Mouse (Mus musculus) spleen, postnatal 14 days (tissue): Measurements from ENCODE around the gene Arpc5.

ENCODE experiments used
- DNase-seq, 2 experiments: peaks; one replicate each; pipeline ENCODE4 v3.0.0; 2021 to 2022; ENCODE audit warnings: low spot score in 2 of 2

Gene Arpc5

DNA sequence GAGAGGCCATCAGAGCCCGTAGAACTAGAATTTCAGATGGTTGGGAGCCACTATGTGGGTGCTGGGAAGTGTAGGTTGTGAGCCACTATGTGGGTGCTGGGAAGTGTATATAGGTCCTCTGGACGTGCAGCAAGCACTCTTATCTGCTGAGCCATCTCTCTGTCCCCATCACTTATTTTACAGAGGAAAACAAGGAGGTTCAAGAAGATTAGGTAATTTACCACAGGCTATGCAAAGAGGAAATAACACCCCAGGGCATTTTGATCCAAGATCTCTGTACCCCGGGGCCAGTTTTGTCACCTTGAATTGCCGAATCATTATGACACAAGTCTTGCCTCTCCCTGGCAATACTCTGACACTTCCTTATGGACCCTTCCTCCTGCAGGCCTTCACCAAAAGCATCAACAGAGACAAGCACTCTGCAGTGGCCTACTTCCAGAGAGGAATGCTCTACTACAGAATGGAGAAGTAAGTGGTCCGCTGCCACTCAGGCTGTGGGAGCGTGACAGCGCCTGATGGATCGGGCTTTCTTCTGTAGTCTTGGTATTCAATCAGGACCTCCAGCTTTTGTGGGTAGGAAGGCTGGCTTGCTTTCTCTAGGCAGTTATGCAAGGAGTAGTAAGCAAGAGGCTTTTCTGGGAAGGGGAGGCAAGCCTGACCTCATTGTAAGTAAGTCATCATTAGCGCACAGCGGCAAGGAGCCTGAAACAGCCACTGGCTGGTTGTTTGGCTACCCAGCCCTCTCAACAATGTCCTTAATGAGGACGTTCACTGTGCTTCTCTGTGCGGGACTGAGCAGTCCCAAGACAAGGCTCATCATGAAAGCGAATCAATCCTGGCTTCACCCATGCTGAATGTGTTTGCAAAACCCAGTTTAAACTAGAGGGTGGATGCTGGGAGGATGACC is 44.4 kb downstream of the Arpc5 start:
- no peak for DNase-seq

DNA sequence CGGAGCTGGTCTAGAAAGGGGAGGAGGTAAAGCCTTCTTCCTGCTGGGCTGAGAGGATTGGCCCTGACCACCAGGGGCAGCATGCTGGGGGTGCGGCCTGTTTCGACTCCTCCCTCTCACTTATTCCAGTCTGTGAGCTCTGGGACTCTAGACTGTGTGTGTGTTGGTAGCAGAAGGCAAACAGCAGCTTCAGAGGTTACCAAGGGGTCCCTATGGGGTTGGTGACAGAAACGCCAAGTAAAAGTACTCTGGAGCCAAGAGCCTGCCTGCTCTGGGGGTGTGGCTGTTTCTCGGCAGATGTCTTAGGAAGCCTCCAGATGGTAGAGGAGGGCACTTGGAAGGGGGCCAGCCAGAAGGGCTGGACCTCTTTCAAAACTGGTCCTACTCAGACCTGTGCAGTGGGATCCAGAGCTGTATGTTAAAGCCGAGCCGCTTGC is 48.9 kb downstream of the Arpc5 start:
- no peak for DNase-seq

DNA sequence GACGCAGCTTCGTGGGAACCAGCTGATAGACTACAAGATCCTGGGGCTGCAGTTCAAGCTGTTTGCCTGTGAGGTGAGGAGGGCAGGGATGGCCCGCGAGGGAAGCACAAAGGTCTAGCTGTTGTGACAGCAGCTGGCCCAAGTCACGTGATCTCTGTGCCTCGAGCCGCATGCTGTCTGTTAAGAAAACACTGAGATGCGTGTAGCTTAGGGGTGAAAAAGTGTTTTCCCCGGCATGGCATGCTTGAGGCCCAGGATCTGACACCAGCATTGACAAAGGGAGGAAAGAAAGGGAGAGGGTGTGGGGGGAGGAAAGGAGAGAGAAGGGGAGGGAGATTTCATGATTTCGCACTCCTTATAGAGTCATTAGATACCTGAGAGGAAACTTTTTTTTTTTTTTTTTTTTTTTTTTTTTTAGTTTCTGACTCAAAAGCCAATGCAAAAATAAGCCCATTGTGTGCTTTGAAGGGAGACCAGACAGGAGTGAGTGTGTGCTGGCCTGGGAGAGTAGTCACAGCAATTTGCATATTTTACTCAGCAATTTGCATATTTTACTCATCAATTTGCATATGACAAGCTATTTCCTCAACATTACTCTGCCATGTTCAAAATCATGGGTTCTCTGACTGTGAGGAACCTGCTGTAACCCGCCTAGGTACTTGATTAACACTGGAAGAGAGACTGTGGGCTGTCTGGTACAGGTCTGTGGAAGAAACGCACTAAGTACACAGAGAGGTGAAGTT is 50.9 kb downstream of the Arpc5 start:
- peak in 1 of 2 experiments; percentile 15 for DNase-seq

- peak; percentile 32 to 54 for DNase-seq
Observed at GRCm38 (mm10) chr1:152817794-152818193, 51.5 kb downstream of the Arpc5 start.

DNA sequence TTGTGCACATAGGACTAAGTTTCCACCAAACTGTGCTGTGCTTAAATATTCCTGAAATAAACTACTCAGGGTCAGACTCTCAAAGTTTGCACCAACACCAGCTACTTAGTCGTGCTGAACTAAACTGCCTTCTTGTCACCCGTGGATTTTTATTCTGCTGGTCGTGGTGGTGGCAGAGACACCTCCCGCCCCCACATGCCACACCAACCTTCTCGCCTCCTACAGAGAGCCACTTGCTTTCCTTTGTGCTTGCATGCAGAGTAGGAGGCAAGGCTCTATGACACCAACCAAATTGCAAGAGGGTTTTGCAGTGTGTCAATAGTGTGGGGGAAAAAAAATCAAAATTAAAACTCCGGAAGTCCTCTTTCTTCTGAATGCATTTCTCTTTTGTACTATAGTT is 53.2 kb downstream of the Arpc5 start:
- no peak for DNase-seq

DNA sequence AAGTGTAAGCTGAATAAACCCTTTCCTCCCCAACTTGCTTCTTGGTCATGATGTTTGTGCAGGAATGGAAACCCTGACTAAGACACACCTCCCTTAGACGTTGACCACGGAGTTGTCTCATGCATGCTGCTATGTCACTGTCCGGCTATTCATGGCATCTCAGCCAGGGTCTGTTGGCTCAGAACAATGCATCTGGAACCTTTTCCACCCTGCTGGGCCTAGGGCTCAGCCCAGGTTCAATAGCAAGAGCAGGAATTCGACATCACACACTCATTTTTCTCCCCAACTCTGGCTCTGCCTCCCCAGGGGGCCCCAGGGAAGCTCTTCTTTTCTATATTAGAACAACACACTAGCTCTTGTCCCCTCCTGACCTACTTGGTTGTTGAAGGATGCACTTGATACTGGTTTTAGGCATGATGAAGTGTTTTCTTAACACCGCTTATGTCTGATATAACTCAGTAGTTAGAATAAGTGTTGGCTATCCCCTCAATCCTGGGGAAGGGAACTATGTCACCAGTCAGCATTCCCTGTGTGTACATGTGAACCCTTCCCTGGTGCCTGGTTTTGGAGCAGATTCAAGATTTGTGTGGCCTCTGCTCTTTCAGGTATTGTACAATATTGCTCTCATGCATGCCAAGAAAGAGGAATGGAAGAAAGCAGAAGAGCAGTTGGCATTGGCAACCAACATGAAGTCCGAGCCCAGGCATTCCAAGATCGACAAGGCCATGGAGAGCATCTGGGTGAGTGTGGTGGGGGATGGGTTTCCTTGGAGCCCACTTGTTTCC is 54.8 kb downstream of the Arpc5 start:
- no peak for DNase-seq

- DNase-seq = no peak
Observed at GRCm38 (mm10) chr1:152821746-152822145, 55.4 kb downstream of the Arpc5 start.

- DNase-seq = no peak
Observed at GRCm38 (mm10) chr1:152824206-152824605, 57.9 kb downstream of the Arpc5 start.
